Mouse (Mus musculus): Measurements from ENCODE around the gene Tipin. TPM values are rescaled to one million over a fixed set of nuclear protein-coding genes. Genes with fewer than 3 reads are reported as not detected.

Gene Tipin
- polyA plus RNA-seq, 1 experiment = 80.0 TPM

- Histone ChIP-seq H3K36me3 (ENCODE audit: control insufficient read depth, insufficient read depth) (no peaks in the 10 kb centered on the region), H3K79me3 (ENCODE audit: low read depth) (peaks cover 20% of the 10 kb centered on the region), H3K4me3 (ENCODE audit: insufficient read depth, poor library complexity, severe bottlenecking) (no peak overlapping the region), H3ac (ENCODE audit: control insufficient read depth, insufficient read length, low read depth) (no peak overlapping the region), H3K27me3 (ENCODE audit: control insufficient read depth, insufficient read depth, insufficient read length) (no peaks in the 10 kb centered on the region), H3K79me2 (ENCODE audit: control insufficient read depth, insufficient read depth) (peaks cover 52% of the 10 kb centered on the region)
- TF ChIP-seq MYOD1 (IDR thresholded peaks at IDR 0.05; ENCODE audit: control insufficient read depth, insufficient read length, low read depth) (no peak), MYOG (IDR thresholded peaks at IDR 0.05; ENCODE audit: control insufficient read depth, extremely low read depth, insufficient read length) (no peak), FOSL1 (IDR thresholded peaks at IDR 0.05; ENCODE audit: insufficient read depth, low read length, poor library complexity, severe bottlenecking) (no peak), MAX (IDR thresholded peaks at IDR 0.05) (no peak), USF1 (IDR thresholded peaks at IDR 0.05; ENCODE audit: low read depth) (no peak), CEBPB (IDR thresholded peaks at IDR 0.05; ENCODE audit: low read depth) (no peak), CTCF (IDR thresholded peaks at IDR 0.05; ENCODE audit: control insufficient read depth, insufficient read depth, insufficient read length) (no peak)
These were observed 45.3 kb upstream of the Tipin start for GRCm38 (mm10) chr9:64236056-64236455.

GRCm38 (mm10) chr9:64240116-64240515, 41.3 kb upstream of the Tipin start:
- Histone ChIP-seq H3K36me3 (ENCODE audit: control insufficient read depth, insufficient read depth) (peaks cover 3% of the 10 kb centered on the region), H3K27me3 (ENCODE audit: control insufficient read depth, insufficient read depth, insufficient read length) (no peaks in the 10 kb centered on the region), H3K79me2 (ENCODE audit: control insufficient read depth, insufficient read depth) (peaks cover 64% of the 10 kb centered on the region), H3K4me3 (ENCODE audit: insufficient read depth, poor library complexity, severe bottlenecking) (no peak overlapping the region), H3K79me3 (ENCODE audit: low read depth) (peaks cover 26% of the 10 kb centered on the region), H3ac (ENCODE audit: control insufficient read depth, insufficient read length, low read depth) (no peak overlapping the region)
- TF ChIP-seq MYOG (IDR thresholded peaks at IDR 0.05; ENCODE audit: control insufficient read depth, extremely low read depth, insufficient read length) = no peak
- no peak for TF ChIP-seq CEBPB (IDR thresholded peaks at IDR 0.05; ENCODE audit: low read depth)
- no peak for TF ChIP-seq CTCF (IDR thresholded peaks at IDR 0.05; ENCODE audit: control insufficient read depth, insufficient read depth, insufficient read length)
- TF ChIP-seq MAX (IDR thresholded peaks at IDR 0.05) = no peak
- no peak for TF ChIP-seq FOSL1 (IDR thresholded peaks at IDR 0.05; ENCODE audit: insufficient read depth, low read length, poor library complexity, severe bottlenecking)
- no peak for TF ChIP-seq MYOD1 (IDR thresholded peaks at IDR 0.05; ENCODE audit: control insufficient read depth, insufficient read length, low read depth)
- no peak for TF ChIP-seq USF1 (IDR thresholded peaks at IDR 0.05; ENCODE audit: low read depth)

- H3K79me2 ChIP-seq (ENCODE audit: control insufficient read depth, insufficient read depth) = peaks cover 70% of the 10 kb centered on the region
- H3K27me3 ChIP-seq (ENCODE audit: control insufficient read depth, insufficient read depth, insufficient read length) = no peaks in the 10 kb centered on the region
- H3K4me3 ChIP-seq (ENCODE audit: insufficient read depth, poor library complexity, severe bottlenecking) = no peak overlapping the region
- peaks cover 3% of the 10 kb centered on the region for H3K36me3 ChIP-seq (ENCODE audit: control insufficient read depth, insufficient read depth)
- peaks cover 25% of the 10 kb centered on the region for H3K79me3 ChIP-seq (ENCODE audit: low read depth)
- TF ChIP-seq USF1 (IDR thresholded peaks at IDR 0.05; ENCODE audit: low read depth) (no peak), CTCF (IDR thresholded peaks at IDR 0.05; ENCODE audit: control insufficient read depth, insufficient read depth, insufficient read length) (no peak), FOSL1 (IDR thresholded peaks at IDR 0.05; ENCODE audit: insufficient read depth, low read length, poor library complexity, severe bottlenecking) (no peak), MYOD1 (IDR thresholded peaks at IDR 0.05; ENCODE audit: control insufficient read depth, insufficient read length, low read depth) (no peak), MAX (IDR thresholded peaks at IDR 0.05) (no peak), CEBPB (IDR thresholded peaks at IDR 0.05; ENCODE audit: low read depth) (no peak), MYOG (IDR thresholded peaks at IDR 0.05; ENCODE audit: control insufficient read depth, extremely low read depth, insufficient read length) (no peak)
- H3ac ChIP-seq (ENCODE audit: control insufficient read depth, insufficient read length, low read depth) = no peak overlapping the region
These were observed 40.7 kb upstream of the Tipin start for GRCm38 (mm10) chr9:64240681-64241080.

GRCm38 (mm10) chr9:64242381-64242831, 39.0 kb upstream of the Tipin start:
- Histone ChIP-seq H3K27me3 (ENCODE audit: control insufficient read depth, insufficient read depth, insufficient read length) (no peaks in the 10 kb centered on the region), H3K79me3 (ENCODE audit: low read depth) (peaks cover 33% of the 10 kb centered on the region), H3ac (ENCODE audit: control insufficient read depth, insufficient read length, low read depth) (no peak overlapping the region), H3K36me3 (ENCODE audit: control insufficient read depth, insufficient read depth) (peaks cover 3% of the 10 kb centered on the region), H3K4me3 (ENCODE audit: insufficient read depth, poor library complexity, severe bottlenecking) (no peak overlapping the region), H3K79me2 (ENCODE audit: control insufficient read depth, insufficient read depth) (peaks cover 78% of the 10 kb centered on the region)
- TF ChIP-seq CTCF (IDR thresholded peaks at IDR 0.05; ENCODE audit: control insufficient read depth, insufficient read depth, insufficient read length) = no peak
- TF ChIP-seq CEBPB (IDR thresholded peaks at IDR 0.05; ENCODE audit: low read depth) = no peak
- no peak for TF ChIP-seq USF1 (IDR thresholded peaks at IDR 0.05; ENCODE audit: low read depth)
- TF ChIP-seq MYOG (IDR thresholded peaks at IDR 0.05; ENCODE audit: control insufficient read depth, extremely low read depth, insufficient read length) = no peak
- TF ChIP-seq FOSL1 (IDR thresholded peaks at IDR 0.05; ENCODE audit: insufficient read depth, low read length, poor library complexity, severe bottlenecking) = no peak
- no peak for TF ChIP-seq MYOD1 (IDR thresholded peaks at IDR 0.05; ENCODE audit: control insufficient read depth, insufficient read length, low read depth)
- no peak for TF ChIP-seq MAX (IDR thresholded peaks at IDR 0.05)

- H3K36me3 ChIP-seq (ENCODE audit: control insufficient read depth, insufficient read depth) = peaks cover 6% of the 10 kb centered on the region
- no peaks in the 10 kb centered on the region for H3K27me3 ChIP-seq (ENCODE audit: control insufficient read depth, insufficient read depth, insufficient read length)
- TF ChIP-seq CTCF (IDR thresholded peaks at IDR 0.05; ENCODE audit: control insufficient read depth, insufficient read depth, insufficient read length) (no peak), USF1 (IDR thresholded peaks at IDR 0.05; ENCODE audit: low read depth) (no peak), FOSL1 (IDR thresholded peaks at IDR 0.05; ENCODE audit: insufficient read depth, low read length, poor library complexity, severe bottlenecking) (no peak), MYOD1 (IDR thresholded peaks at IDR 0.05; ENCODE audit: control insufficient read depth, insufficient read length, low read depth) (no peak), CEBPB (IDR thresholded peaks at IDR 0.05; ENCODE audit: low read depth) (no peak), MAX (IDR thresholded peaks at IDR 0.05) (no peak), MYOG (IDR thresholded peaks at IDR 0.05; ENCODE audit: control insufficient read depth, extremely low read depth, insufficient read length) (no peak)
- H3K79me2 ChIP-seq (ENCODE audit: control insufficient read depth, insufficient read depth) = peaks cover 79% of the 10 kb centered on the region
- no peak overlapping the region for H3ac ChIP-seq (ENCODE audit: control insufficient read depth, insufficient read length, low read depth)
- H3K4me3 ChIP-seq (ENCODE audit: insufficient read depth, poor library complexity, severe bottlenecking) = no peak overlapping the region
- H3K79me3 ChIP-seq (ENCODE audit: low read depth) = peaks cover 44% of the 10 kb centered on the region
These were observed 32.0 kb upstream of the Tipin start for GRCm38 (mm10) chr9:64249371-64249770.
